Mouse (Mus musculus) myocyte (in vitro differentiated cells): ENCODE measurements around the gene Gm4565. TPM values are rescaled to one million over a fixed set of nuclear protein-coding genes. Genes with fewer than 3 reads are reported as not detected.
"Not testable (repeated sequence)": the region's sequence is repeated elsewhere in the genome, so short reads cannot be mapped to it uniquely, and the experiment has no call there.

Source experiments
- H3K27me3 ChIP-seq: one replicate; pipeline ENCODE4 v1.6.1; 2011; ENCODE audit not compliant: control insufficient read depth, insufficient read depth, insufficient read length
- H3K36me3 ChIP-seq: one replicate; pipeline ENCODE4 v1.6.1; 2011; ENCODE audit not compliant: control insufficient read depth, insufficient read depth
- H3K4me2 ChIP-seq: one replicate; pipeline ENCODE4 v1.6.1; 2011; ENCODE audit warnings: low read depth, control low read depth
- H3K4me3 ChIP-seq: one replicate; pipeline ENCODE4 v1.5.1; 2011; ENCODE audit warnings: mild to moderate bottlenecking, control low read depth, moderate library complexity
- H3K79me2 ChIP-seq: one replicate; pipeline ENCODE4 v1.6.1; 2011; ENCODE audit not compliant: control insufficient read depth, insufficient read depth
- H3ac ChIP-seq: one replicate; pipeline ENCODE4 v1.6.1; 2011; ENCODE audit not compliant: control insufficient read depth, insufficient read length
- polyA plus RNA-seq: library from polyadenylated mRNA; unstranded; fragments of >200 nt; fragmentation: generic; extraction: Trizol; gene quantifications from one replicate; pipeline ENCODE4 v1.2.1, GENCODE M21; 2012; ENCODE audit warnings: missing spikeins

Gene Gm4565
- polyA plus RNA-seq, result not detected

GRCm38 (mm10) chr7:22588027-22588426 is at the start of gene Gm4565:
TSS of gene Gm4565 (minus strand) at chr7:22588127.
- H3K36me3 ChIP-seq, H3K4me2 ChIP-seq, H3K27me3 ChIP-seq, H3K4me3 ChIP-seq, H3ac ChIP-seq, H3K79me2 ChIP-seq: not testable (repeated sequence)

GRCm38 (mm10) chr7:22565243-22565642 is 22.7 kb downstream of the Gm4565 start, which contains the start of gene Gm4201:
TSS of gene Gm4201 (minus strand) at chr7:22565343.
- not testable (repeated sequence) for H3ac ChIP-seq, H3K36me3 ChIP-seq, H3K79me2 ChIP-seq, H3K4me2 ChIP-seq, H3K4me3 ChIP-seq, H3K27me3 ChIP-seq

GRCm38 (mm10) chr7:22534787-22535186 is 53.1 kb downstream of the Gm4565 start, which contains the start of gene Gm8677:
TSS of gene Gm8677 (minus strand) at chr7:22534887.
- H3ac ChIP-seq, H3K4me2 ChIP-seq, H3K27me3 ChIP-seq, H3K79me2 ChIP-seq, H3K4me3 ChIP-seq, H3K36me3 ChIP-seq: not testable (repeated sequence)

Other genes with a start within 250 kb of the Gm4565 start
- gene Gm8660, start 217.1 kb downstream of the Gm4565 start, polyA plus RNA-seq, result not detected
- not detected for gene Vmn1r148, start 174.5 kb downstream of the Gm4565 start, polyA plus RNA-seq
- not detected for gene Vmn1r149, start 149.9 kb downstream of the Gm4565 start, polyA plus RNA-seq
- gene Gm10665, start 124.1 kb downstream of the Gm4565 start, polyA plus RNA-seq, result not detected
- gene Vmn1r151, start 88.4 kb downstream of the Gm4565 start, polyA plus RNA-seq, result not detected
- gene Vmn1r152, start 65.2 kb downstream of the Gm4565 start, polyA plus RNA-seq, result not detected
- not detected for gene Gm8677, start 53.2 kb downstream of the Gm4565 start, polyA plus RNA-seq
- not detected for gene Gm4201, start 22.8 kb downstream of the Gm4565 start, polyA plus RNA-seq
- gene Vmn1r155, start 69.9 kb upstream of the Gm4565 start, polyA plus RNA-seq, result not detected
- gene Gm8693, start 104.2 kb upstream of the Gm4565 start, polyA plus RNA-seq, result not detected
- gene Gm4567, start 131.6 kb upstream of the Gm4565 start, polyA plus RNA-seq, result not detected
- gene Vmn1r157, start 173.6 kb upstream of the Gm4565 start, polyA plus RNA-seq, result not detected
- gene Vmn1r158, start 202.7 kb upstream of the Gm4565 start, polyA plus RNA-seq, result not detected